Mouse (Mus musculus): ENCODE measurements at regions not wholly inside any gene's neighbourhood (a gene's known extent, or its start where the extent isn't known, plus 50 kb on each side); places are given as distances from the start of the nearest gene placed in this dataset.

DNA sequence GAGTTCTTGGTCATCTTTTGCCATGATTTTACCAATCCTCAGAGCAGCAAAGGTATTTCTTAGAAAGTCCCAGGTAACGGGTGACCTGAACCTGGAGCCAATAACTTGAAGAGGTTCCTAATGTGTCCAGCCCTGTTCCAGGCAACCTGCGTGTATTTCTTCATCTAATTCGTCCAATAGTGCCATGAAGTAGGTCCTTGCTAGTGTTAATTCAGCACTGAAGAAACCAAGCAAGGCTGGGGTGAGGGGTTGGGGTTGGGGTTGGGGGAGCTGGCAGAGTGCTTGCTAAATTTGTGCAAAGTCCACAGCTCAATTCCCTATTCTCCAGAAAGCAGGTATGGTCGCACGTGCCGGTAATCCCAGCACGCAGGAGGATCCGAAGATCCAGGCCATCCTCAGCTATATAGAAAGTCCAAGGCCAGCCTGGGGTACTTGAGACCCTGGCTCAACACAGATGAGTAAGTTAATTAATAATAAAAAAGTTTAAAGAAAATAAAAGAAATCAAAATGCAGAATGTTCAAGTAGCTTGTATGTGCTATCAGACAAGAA, 54.6 kb upstream of the Cpsf6 start:
- DNase-seq (ENCODE audit: low read depth) = no peak

DNA sequence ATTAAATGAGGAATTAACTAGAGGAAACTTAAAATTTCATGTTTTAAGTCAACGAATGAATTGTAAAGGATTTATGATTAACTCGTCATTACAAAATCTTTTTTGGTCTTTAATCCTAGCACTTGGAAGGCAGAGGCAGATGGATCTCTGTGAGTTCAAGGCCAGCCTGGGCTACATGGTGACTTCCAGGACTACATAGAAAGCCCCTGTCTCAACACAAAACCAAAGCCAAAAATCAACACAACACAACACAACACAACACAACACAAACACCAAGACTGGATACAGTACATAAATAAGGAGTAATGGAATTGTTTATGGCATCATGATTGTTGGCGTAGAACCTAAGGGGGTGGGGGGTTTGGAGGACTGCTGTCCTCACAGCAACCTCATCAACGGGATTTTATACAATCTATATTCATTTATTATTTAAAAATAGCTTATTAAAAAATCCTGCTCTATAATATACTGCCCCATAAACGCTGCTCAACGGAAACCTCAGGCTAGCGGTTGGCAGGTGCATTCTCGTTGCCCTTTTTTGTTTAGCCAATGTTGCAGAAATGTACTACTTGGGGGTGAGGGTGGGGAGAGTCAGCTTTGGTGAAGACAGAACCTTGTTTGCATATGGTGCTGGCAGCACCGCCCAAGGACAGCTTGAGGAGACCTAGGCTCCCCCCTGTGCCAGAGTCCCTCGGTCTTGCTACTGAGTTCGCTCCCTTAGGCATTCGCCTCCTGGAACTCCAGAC, 53.9 kb upstream of the Cpsf6 start:
- DNase-seq (ENCODE audit: low read depth) = no peak

DNA sequence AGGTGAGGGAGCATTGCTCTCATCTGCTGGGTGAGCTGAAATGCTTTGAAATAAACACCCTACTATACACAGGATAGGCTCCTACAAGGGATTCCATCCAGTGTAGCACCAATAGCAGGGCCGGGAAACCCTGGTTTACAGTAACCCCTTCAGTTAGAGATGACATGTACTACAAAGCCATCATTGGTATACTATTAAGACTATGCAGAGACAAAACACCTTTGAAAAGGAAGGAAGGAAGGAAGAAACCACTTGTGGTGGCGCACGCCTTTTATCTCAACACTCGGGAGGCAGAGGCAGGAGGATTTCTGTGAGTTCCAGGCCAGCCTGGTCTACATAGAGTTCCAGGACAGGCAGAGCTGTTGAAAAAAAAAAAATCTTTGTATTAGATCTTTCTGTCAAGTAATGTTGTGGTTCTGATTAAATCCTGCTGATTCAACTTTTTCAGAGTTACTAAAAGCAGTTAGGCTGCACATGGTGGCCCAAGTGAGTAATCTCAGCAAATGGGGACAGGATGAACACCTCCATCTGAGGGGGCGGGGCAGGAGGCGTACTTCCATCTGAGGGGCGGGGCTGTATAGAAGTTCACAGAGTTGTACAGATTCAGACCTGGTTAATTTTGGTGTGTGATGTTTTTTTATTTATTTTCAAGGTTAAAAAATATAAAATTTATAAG, 53.2 kb upstream of the Cpsf6 start:
- DNase-seq (ENCODE audit: low read depth) = no peak

DNA sequence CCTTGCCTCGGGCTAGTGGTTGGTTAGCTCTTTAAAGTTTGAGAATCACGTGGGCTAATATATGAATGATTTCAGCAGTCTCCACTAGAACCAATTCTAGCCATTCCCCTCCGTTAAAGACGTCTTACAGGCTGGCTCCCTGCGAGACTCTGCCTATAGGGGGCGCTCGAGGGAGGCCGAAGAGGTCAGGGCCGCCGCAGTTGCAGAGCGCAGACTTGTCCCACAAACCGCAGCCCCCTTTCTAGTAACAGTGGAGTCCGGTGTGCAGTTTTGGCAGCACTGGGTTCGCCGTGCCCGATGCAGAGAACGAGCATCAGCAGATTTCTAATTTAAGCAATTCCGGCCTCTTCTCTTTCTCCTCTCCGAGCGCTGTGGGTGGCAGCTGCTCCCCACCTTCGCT, 52.6 kb upstream of the Cpsf6 start:
- no peak for DNase-seq (ENCODE audit: low read depth)

DNA sequence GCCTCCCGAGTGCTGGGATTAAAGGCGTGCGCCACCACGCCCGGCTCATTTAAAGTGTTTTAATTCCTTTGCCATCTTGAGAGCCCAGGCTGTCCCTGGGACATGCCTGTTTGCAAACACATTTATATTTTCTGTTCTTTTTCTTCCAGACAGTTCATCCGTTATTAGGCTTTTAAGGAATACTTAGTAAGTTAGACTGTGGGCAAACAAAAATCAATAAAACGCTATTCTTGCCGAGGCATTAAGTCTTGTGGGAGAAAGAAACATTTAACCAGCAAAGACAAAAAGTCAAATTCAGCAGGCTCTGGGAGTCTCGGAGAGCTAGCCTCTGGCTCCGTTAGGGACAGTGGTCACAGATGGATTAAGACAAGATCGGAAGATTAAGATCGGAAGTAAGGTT, 52.0 kb upstream of the Cpsf6 start:
- DNase-seq (ENCODE audit: low read depth) = no peak

DNA sequence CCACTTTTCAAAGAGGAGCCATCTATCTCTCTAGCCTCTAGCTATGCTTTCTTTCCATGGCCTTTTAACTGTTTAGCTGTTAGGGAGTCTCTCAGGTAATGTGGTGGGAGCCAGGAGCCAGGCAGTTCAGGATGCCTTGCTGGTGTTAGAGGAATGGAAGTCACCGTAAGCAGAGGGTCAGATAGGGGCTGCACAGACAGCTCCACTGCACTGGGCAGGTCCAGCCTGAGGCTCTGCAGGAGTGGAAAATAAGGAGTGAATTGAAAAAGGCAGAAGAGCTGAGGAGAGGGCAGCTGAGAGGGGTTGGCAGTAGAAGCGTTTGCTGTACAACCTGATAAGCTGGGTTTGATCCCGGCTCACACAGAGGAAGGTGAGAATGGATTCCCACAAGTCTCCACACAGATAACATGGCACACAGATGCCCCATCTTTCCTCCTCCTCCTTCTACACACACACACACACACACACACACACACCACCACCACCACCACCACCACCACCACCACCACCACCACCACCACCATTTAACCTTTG, 51.3 kb upstream of the Cpsf6 start:
- DNase-seq (ENCODE audit: low read depth) = no peak

DNA sequence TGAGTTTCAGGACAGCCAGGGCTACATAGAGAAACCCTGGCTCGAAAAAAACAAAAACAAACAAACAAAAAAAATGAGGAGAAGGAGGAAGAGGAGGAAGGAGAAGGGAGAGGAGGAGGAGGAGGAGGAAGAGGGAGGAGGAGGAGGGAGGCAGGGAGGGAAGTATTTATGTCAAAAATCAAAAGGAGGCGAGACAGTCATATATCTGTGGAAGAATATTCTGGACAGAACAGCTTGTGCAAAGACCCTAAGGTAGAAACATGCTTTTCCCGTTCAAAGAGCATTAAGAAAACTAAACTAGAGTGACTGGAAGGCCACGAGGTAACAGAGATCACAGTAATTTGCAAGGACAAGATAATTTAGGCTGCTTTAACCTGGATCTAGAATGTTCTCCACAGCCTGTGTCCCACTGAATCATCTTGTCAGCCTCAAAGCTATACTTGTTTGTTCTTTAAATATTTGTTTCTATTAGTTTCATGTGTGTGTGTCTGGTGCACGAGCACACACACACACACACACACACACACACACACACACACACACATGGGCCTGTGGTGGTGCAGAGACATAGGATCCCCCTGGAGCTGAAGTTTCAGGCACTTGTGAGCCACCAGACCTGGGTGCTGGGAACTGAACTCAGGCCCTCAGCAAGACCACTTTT, 50.5 kb upstream of the Cpsf6 start:
- DNase-seq (ENCODE audit: low read depth) = no peak

DNA sequence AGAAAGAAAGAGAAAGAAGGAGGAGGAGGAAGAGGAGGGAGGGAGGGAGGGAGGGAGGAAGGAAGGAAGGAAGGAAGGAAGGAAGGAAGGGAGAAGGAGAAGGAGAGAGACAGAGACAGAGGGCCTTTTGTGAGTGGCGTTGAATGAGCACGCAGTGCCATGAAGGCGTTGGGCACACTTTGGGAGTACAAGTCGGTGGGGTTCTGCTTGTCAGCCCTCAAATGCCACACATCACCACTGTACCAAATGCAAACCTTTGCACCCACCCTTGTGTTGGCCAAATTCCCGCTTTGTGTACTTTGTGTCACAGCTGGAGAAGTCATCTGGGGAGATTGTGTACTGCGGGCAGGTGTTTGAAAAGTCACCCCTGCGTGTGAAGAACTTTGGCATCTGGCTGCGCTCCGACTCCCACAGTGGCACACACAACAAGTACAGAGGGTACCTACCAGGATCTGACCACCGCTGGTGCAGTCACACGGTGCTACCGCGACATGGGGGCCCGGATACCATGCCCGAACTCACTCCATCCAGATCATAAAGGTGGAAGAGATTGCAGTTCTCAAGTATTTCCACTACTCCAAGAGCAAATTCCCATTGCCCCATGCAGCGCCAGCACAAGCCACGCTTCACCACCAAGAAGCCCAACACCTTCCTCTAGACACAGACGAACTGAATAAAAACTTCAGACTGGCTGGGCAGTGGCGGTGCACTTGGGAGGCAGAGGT, 49.8 kb upstream of the Cpsf6 start:
- DNase-seq (ENCODE audit: low read depth) = no peak

Measured in fibroblast of lung, adult 2 months (primary cell).